Mouse (Mus musculus): ENCODE results near the gene Dpy30. TPM values are rescaled to one million over a fixed set of nuclear protein-coding genes. Genes with fewer than 3 reads are reported as not detected.

Gene Dpy30
- total RNA-seq (2012; rRNA removed) (113 and 121 TPM in 2 replicates), polyA plus RNA-seq (2012; ENCODE audit: insufficient read depth in 1 of 2, insufficient read length in 2 of 2, low read depth in 1 of 2, low replicate concordance in 2 of 2, missing spikeins in 1 of 2) (100 to 1,000 TPM in 1 of 2 experiments, not detected in 1; 192 TPM)

DNA sequence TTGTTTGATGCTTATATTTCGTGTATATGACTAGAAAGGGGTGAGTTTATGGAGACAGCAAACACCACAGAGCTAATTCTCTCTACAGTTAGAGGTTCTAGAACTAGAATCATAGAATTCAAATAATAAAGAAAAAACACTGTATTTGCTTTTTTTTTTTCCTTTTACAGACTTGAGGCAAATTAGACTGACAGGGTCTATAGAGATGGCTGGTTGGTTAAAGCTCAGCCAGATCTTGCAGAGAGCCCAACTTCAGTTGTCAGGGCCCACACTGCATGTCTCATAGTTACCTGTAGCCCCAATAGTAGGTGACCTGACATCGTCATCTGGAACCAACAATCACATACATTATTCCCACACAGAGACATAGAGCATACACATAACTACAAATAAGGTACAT, at the start of gene Dpy30:
Gene Dpy30, minus strand, starts transcription at position 101 of the 400 bp plus-strand sequence.
- Histone ChIP-seq H3K9me3 (replicated peaks; ENCODE audit: insufficient read depth, low read length) (no peaks in the 10 kb centered on the region), H3K79me2 (ENCODE audit: control insufficient read depth, insufficient read depth, low read length, poor library complexity) (no peaks in the 10 kb centered on the region), H3K4me1 (ENCODE audit: control insufficient read depth in 1 of 2, insufficient read depth in 2 of 2, low read length in 2 of 2) (peaks cover 0 to 4% of the 10 kb centered on the region in 2 experiments; a peak in 1 of 4 replicates), H3K27me3 (ENCODE audit: control insufficient read depth in 1 of 2, insufficient read depth in 2 of 2, low read length in 2 of 2) (no peaks in the 10 kb centered on the region), H3K4me3 (ENCODE audit: control insufficient read depth in 1 of 2, insufficient read depth in 1 of 2, low read depth in 2 of 2, low read length in 2 of 2) (no peak within 1 kb of the TSS), H3K36me3 (ENCODE audit: control insufficient read depth in 1 of 2, insufficient read depth in 2 of 2, low read length in 2 of 2) (no peaks in the 10 kb centered on the region; a peak in 1 of 4 replicates), H3K27ac (ENCODE audit: control insufficient read depth, low read depth, low read length) (no peak within 1 kb of the TSS), H3K9ac (ENCODE audit: control insufficient read depth, low read depth, low read length, poor library complexity, severe bottlenecking) (no peak within 1 kb of the TSS)
- TF ChIP-seq CTCF (IDR thresholded peaks at IDR 0.05 in 2 of 3, conservative IDR thresholded peaks at IDR 0.05 in 1 of 3; ENCODE audit: control insufficient read depth in 1 of 3, insufficient read depth in 1 of 3, low read depth in 2 of 3, low read length in 3 of 3, poor library complexity in 1 of 3, severe bottlenecking in 1 of 3) (no peak), POLR2AphosphoS5 (IDR thresholded peaks at IDR 0.05; ENCODE audit: borderline replicate concordance, low read depth, low read length) (no peak), NRF1 (IDR thresholded peaks at IDR 0.05; ENCODE audit: insufficient read depth, low read depth, low read length, poor library complexity, severe bottlenecking) (no peak), RCOR1 (IDR thresholded peaks at IDR 0.05; ENCODE audit: low read depth, low read length) (no peak), MXI1 (IDR thresholded peaks at IDR 0.05; ENCODE audit: low read depth, low read length) (no peak), POLR2A (IDR thresholded peaks at IDR 0.05; ENCODE audit: control insufficient read depth in 1 of 2, insufficient read depth in 1 of 2, low read depth in 1 of 2, low read length in 2 of 2, poor library complexity in 1 of 2) (no peak), MAZ (IDR thresholded peaks at IDR 0.05; ENCODE audit: low read depth, low read length) (no peak), CHD1 (IDR thresholded peaks at IDR 0.05; ENCODE audit: low read depth, low read length) (no peak), TBP (IDR thresholded peaks at IDR 0.05; ENCODE audit: low read depth, low read length) (no peak), ELF1 (IDR thresholded peaks at IDR 0.05; ENCODE audit: low read depth, low read length) (no peak), EP300 (IDR thresholded peaks at IDR 0.05; ENCODE audit: low read depth in 1 of 2, low read length in 2 of 2) (no peak), ZMIZ1 (IDR thresholded peaks at IDR 0.05; ENCODE audit: low read depth, low read length) (no peak), HCFC1 (IDR thresholded peaks at IDR 0.05; ENCODE audit: low read depth, low read length) (no peak), MEF2A (IDR thresholded peaks at IDR 0.05; ENCODE audit: extremely low read depth, insufficient replicate concordance, low read depth, low read length, poor library complexity, severe bottlenecking) (no peak)
- no peak for DNase-seq (ENCODE audit: low read depth, low spot score)

DNA sequence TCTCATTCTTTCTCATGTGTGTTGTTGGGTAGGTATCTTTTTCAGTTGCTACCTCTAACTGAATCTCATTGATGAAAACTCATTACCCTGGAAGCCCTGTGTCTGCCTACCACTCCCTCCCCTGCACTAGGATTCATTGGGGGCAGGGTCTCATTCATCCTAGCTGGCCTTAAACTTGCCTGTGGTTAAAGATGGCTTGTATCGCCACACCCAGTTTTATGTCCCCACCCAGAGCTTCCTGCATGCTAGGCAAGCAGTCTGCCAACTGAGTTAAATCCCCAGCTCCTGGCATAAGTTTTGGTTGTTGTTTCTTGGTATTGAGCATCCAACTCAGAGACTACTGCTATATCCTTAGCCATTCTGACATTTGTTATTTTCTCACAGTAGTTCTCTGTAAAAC, 39.8 kb upstream of the Dpy30 start:
- H3K4me3 ChIP-seq (ENCODE audit: control insufficient read depth in 1 of 2, insufficient read depth in 1 of 2, low read depth in 2 of 2, low read length in 2 of 2): no peak overlapping the region
- no peaks in the 10 kb centered on the region for H3K79me2 ChIP-seq (ENCODE audit: control insufficient read depth, insufficient read depth, low read length, poor library complexity)
- no peak for TF ChIP-seq MYB (IDR thresholded peaks at IDR 0.05; ENCODE audit: low read depth, low read length)
- no peak for TF ChIP-seq ZC3H11A (IDR thresholded peaks at IDR 0.05; ENCODE audit: low read depth, low read length)
- no peak for TF ChIP-seq ETS1 (IDR thresholded peaks at IDR 0.05; ENCODE audit: low read depth, low read length)
- no peak for TF ChIP-seq BHLHE40 (IDR thresholded peaks at IDR 0.05; ENCODE audit: borderline replicate concordance, low read depth, low read length)
- TF ChIP-seq TCF12 (IDR thresholded peaks at IDR 0.05; ENCODE audit: low read depth, low read length): no peak
- TF ChIP-seq RAD21 (IDR thresholded peaks at IDR 0.05; ENCODE audit: low read depth, low read length): no peak
- no peak for TF ChIP-seq ZKSCAN1 (IDR thresholded peaks at IDR 0.05; ENCODE audit: low read depth, low read length)
- TF ChIP-seq POLR2AphosphoS2 (IDR thresholded peaks at IDR 0.05; ENCODE audit: low read length): no peak
- no peak for TF ChIP-seq CHD2 (IDR thresholded peaks at IDR 0.05; ENCODE audit: low read length)
- no peak for TF ChIP-seq GATA1 (IDR thresholded peaks at IDR 0.05; ENCODE audit: low read depth, low read length)
- no peak overlapping the region for H3K27ac ChIP-seq (ENCODE audit: control insufficient read depth, low read depth, low read length)
- H3K36me3 ChIP-seq (ENCODE audit: control insufficient read depth in 1 of 2, insufficient read depth in 2 of 2, low read length in 2 of 2): peaks cover 0 to 14% of the 10 kb centered on the region in 2 experiments; a peak in 2 of 4 replicates
- no peaks in the 10 kb centered on the region for H3K27me3 ChIP-seq (ENCODE audit: control insufficient read depth in 1 of 2, insufficient read depth in 2 of 2, low read length in 2 of 2)
- DNase-seq (ENCODE audit: low read depth, low spot score): no peak
- H3K9me3 ChIP-seq (replicated peaks; ENCODE audit: insufficient read depth, low read length): no peaks in the 10 kb centered on the region
- no peaks in the 10 kb centered on the region for H3K4me1 ChIP-seq (ENCODE audit: control insufficient read depth in 1 of 2, insufficient read depth in 2 of 2, low read length in 2 of 2)
- no peak overlapping the region for H3K9ac ChIP-seq (ENCODE audit: control insufficient read depth, low read depth, low read length, poor library complexity, severe bottlenecking)
